Mouse (Mus musculus) forebrain, embryonic 14.5 days (tissue): Measurements from ENCODE around the gene Olfr263. TPM values are rescaled to one million over a fixed set of nuclear protein-coding genes. Genes with fewer than 3 reads are reported as not detected.
"Not testable (repeated sequence)": the region's sequence is repeated elsewhere in the genome, so short reads cannot be mapped to it uniquely, and the experiment has no call there.

Experiments
- ATAC-seq: fragments of 200-750 bp; cut with Nextera tagmentation; 2 replicates; pipeline ENCODE4 v1.8.0; 2017; ENCODE audit warnings: mild to moderate bottlenecking, moderate library complexity
- DNase-seq: peaks from one replicate; pipeline ENCODE4 v3.0.0-alpha.2; 2015; ENCODE audit warnings: low spot score
- H3K27ac ChIP-seq: fragments of 300-500 bp; sonication (generic); 2 replicates; pipeline ENCODE4 v1.5.1; 2014; ENCODE audit warnings: low read depth, mild to moderate bottlenecking, control low read depth, low read length, moderate library complexity
- H3K27me3 ChIP-seq: fragments of 300-500 bp; sonication (generic); replicated peaks from 2 replicates; pipeline ENCODE4 v1.6.1; 2014; ENCODE audit warnings: low read length, control low read depth, mixed read lengths; ENCODE audit not compliant: control insufficient read depth, insufficient read depth
- H3K36me3 ChIP-seq: fragments of 300-500 bp; sonication (generic); 2 replicates; pipeline ENCODE4 v1.6.1; 2014; ENCODE audit warnings: low read length, control low read depth; ENCODE audit not compliant: control insufficient read depth, insufficient read depth
- H3K4me1 ChIP-seq: fragments of 300-500 bp; sonication (generic); 2 replicates; pipeline ENCODE4 v1.6.1; 2014; ENCODE audit warnings: antibody characterized with exemption, low read length, control low read depth; ENCODE audit not compliant: control insufficient read depth, insufficient read depth
- H3K4me2 ChIP-seq: fragments of 300-500 bp; sonication (generic); 2 replicates; pipeline ENCODE4 v1.6.1; 2014; ENCODE audit warnings: mild to moderate bottlenecking, control low read depth, low read length
- H3K4me3 ChIP-seq: fragments of 300-500 bp; sonication (generic); 2 replicates; pipeline ENCODE4 v1.5.1; 2014; ENCODE audit warnings: low read depth, low read length, control low read depth
- H3K9ac ChIP-seq: fragments of 300-500 bp; sonication (generic); 2 replicates; pipeline ENCODE4 v1.6.1; 2014; ENCODE audit warnings: mild to moderate bottlenecking, low read length, control low read depth, moderate library complexity
- H3K9me3 ChIP-seq: fragments of 300-500 bp; sonication (generic); replicated peaks from 2 replicates; pipeline ENCODE4 v1.6.1; 2016; ENCODE audit warnings: low read length, control low read depth, mixed read lengths; ENCODE audit not compliant: control insufficient read depth
- WGBS: fragments of 180-500 bp; shearing (Covaris S2); extraction: QIAGEN DNeasy Blood & Tissue Kit; methylation state at CpG from one replicate; pipeline ENCODE4 v1.1.7; 2014; 5-methylcytosine and 5-hydroxymethylcytosine counted together
- polyA plus RNA-seq: library from polyadenylated mRNA; unstranded; fragments of >200 nt; fragmentation: Nextera tagmentation; extraction: Ambion mirVana; gene quantifications from 2 replicates; pipeline ENCODE4 v1.2.1, GENCODE M21; 2014

The Olfr263 gene
- polyA plus RNA-seq, result not detected in 2 replicates

DNA sequence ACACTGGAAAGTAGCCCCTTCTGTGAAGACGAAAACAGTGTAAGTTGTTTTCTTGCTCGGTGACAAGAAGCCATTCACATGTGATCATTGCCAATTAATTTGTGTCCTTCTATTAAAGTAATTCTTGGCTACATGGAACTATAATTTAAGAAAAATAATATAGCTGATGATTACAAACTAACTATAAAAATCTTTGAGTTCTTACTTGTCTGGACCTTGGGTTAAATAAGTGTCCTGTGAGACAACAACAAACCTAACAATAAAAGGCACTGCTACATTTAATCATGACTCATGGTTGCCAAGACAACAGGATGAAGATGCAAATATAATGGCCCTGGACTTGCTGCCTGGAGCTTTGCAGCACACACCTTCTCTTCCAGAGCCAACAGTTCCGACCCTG, at the start of gene Olfr263:
Gene Olfr263 (plus strand): TSS at position 301 of the 400 bp plus-strand sequence.
- not testable (repeated sequence) for H3K36me3 ChIP-seq, H3K4me2 ChIP-seq, H3K4me3 ChIP-seq, H3K4me1 ChIP-seq, H3K27me3 ChIP-seq, DNase-seq, ATAC-seq, H3K9me3 ChIP-seq, H3K9ac ChIP-seq, H3K27ac ChIP-seq
- 72% methylated on average over 3 of the region's 3 CpGs for WGBS

DNA sequence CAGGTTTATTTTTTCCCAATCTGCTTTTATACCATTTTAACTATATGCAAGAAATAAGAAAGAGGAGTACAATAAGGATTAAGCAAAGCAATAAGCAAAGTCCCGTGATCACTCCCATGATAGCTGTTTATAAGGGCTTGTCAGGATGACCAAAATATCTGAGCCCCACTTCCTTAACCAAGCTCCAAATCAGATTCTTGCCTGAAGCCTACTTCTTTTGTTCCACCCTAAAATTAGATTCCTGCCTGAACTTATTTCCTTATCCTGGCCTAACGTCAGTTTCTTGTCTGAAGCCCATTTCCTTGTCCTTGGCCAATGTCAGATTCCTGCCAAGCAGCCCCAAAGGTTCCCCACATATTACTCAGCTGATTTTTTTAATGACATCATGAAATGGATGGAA, 46.8 kb upstream of the Olfr263 start:
- WGBS, result 86% methylated on average over 2 of the region's 2 CpGs
- H3K36me3 ChIP-seq, result no peaks in the 10 kb centered on the region
- H3K4me1 ChIP-seq, result no peaks in the 10 kb centered on the region
- H3K27ac ChIP-seq, result no peak overlapping the region
- H3K9me3 ChIP-seq, result no peaks in the 10 kb centered on the region
- no peak for ATAC-seq
- no peak overlapping the region for H3K4me2 ChIP-seq
- H3K4me3 ChIP-seq, result no peak overlapping the region
- no peaks in the 10 kb centered on the region for H3K27me3 ChIP-seq
- H3K9ac ChIP-seq, result no peak overlapping the region
- no peak for DNase-seq

DNA sequence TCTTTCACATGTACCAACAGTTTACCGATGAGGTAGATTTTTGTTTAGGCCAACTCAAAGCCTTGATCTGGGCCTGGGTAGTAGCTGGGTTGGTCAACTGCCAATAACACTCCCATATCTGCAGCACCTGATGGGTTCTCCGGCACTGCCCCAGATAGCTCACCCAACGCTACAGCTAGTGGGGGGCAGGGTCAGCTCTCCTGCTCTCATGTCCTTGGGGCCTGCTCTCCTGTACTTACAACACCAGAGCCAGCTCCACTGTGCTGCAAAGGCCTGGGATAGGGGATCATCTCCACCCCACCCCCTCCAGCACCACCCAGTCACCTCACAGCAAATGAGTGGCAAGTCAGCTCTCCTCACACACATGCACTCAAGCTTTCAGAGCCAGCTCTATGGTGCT, 19.7 kb upstream of the Olfr263 start:
- Histone ChIP-seq H3K4me3 (no peak overlapping the region), H3K9ac (no peak overlapping the region), H3K4me2 (no peak overlapping the region), H3K4me1 (no peaks in the 10 kb centered on the region), H3K27ac (no peak overlapping the region), H3K9me3 (no peaks in the 10 kb centered on the region), H3K27me3 (no peaks in the 10 kb centered on the region), H3K36me3 (no peaks in the 10 kb centered on the region)
- no peak for ATAC-seq
- no peak for DNase-seq
- 97% methylated on average over 3 of the region's 3 CpGs for WGBS

DNA sequence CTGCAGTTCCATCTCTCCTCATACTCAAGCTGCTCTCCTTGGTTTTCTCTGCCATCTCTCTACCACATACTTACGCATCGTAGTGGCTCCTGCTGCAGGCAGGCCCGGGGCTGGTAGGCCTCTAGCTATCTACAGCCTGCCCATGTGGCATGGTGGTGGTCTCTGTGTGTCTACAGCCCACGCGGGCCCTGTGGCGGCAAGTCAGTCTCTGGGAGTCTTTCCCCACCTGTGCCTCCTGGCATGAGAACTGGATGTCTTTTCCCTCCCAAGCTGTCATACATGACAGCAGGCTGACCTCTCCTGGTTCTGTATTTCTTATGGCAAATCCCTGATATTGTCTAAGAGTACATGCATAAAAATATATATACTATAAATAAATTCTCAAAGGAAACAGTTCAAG, 19.0 kb upstream of the Olfr263 start:
- H3K4me1 ChIP-seq, result no peaks in the 10 kb centered on the region
- H3K9me3 ChIP-seq, result no peaks in the 10 kb centered on the region
- 94% methylated on average over 6 of the region's 6 CpGs for WGBS
- H3K27me3 ChIP-seq, result no peaks in the 10 kb centered on the region
- H3K36me3 ChIP-seq, result no peaks in the 10 kb centered on the region
- H3K4me2 ChIP-seq, result no peak overlapping the region
- no peak overlapping the region for H3K4me3 ChIP-seq
- no peak for ATAC-seq
- DNase-seq, result no peak
- H3K9ac ChIP-seq, result no peak overlapping the region
- H3K27ac ChIP-seq, result no peak overlapping the region

- not testable (repeated sequence) for H3K9ac ChIP-seq, DNase-seq, H3K27me3 ChIP-seq, H3K4me1 ChIP-seq, H3K4me2 ChIP-seq, H3K36me3 ChIP-seq, H3K4me3 ChIP-seq, ATAC-seq, H3K9me3 ChIP-seq, H3K27ac ChIP-seq
- 60% methylated on average over 3 of the region's 3 CpGs for WGBS
Measured at GRCm38 (mm10) chr13:21111183-21111582, 18.3 kb upstream of the Olfr263 start, which contains the start of gene Olfr1369-ps1. Olfr1369-ps1 (plus strand) TSS chr13:21111483.

- DNase-seq (no peak), ATAC-seq (no peak)
- Histone ChIP-seq H3K9me3 (no peaks in the 10 kb centered on the region), H3K4me1 (no peaks in the 10 kb centered on the region), H3K9ac (no peak overlapping the region), H3K27ac (no peak overlapping the region), H3K4me3 (no peak overlapping the region), H3K27me3 (no peaks in the 10 kb centered on the region), H3K36me3 (no peaks in the 10 kb centered on the region), H3K4me2 (no peak overlapping the region)
- WGBS, result 89% methylated on average over 4 of the region's 4 CpGs
Measured at GRCm38 (mm10) chr13:21114121-21114520, 15.3 kb upstream of the Olfr263 start.

GRCm38 (mm10) chr13:21142421-21142820, 13.0 kb downstream of the Olfr263 start:
- WGBS, result 54% methylated on average over 8 of the region's 8 CpGs
- no peak overlapping the region for H3K27ac ChIP-seq
- no peak overlapping the region for H3K4me3 ChIP-seq
- no peaks in the 10 kb centered on the region for H3K9me3 ChIP-seq
- H3K9ac ChIP-seq, result no peak overlapping the region
- no peaks in the 10 kb centered on the region for H3K27me3 ChIP-seq
- no peak for DNase-seq
- no peaks in the 10 kb centered on the region for H3K4me1 ChIP-seq
- no peak for ATAC-seq
- H3K4me2 ChIP-seq, result no peak overlapping the region
- no peaks in the 10 kb centered on the region for H3K36me3 ChIP-seq

DNA sequence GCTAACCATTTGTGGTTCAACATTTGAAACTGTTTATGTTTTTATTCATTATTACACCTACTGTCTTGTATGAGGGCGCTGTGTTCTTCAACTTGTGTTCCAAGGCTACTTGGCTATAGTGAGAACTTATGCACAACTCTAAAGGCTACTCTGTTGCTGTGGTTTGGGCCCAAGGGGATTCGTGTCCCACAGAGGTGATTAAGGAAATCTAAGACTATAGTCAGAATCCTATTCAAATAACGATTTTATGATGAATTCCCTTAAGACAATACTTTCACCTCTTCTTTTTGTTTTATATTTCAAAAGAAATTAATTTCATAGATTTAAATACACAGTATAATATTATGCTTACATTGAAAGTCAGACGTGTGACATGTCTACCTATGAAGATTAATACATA, 16.3 kb downstream of the Olfr263 start, which contains the start of gene Olfr1368:
Gene Olfr1368 (minus strand): TSS at position 101 of the 400 bp plus-strand sequence.
- H3K27ac ChIP-seq, result no peak within 1 kb of the TSS
- 77% methylated on average over 4 of the region's 4 CpGs for WGBS
- ATAC-seq (no peak), DNase-seq (no peak)
- H3K27me3 ChIP-seq, result no peaks in the 10 kb centered on the region
- H3K4me2 ChIP-seq, result no peak within 1 kb of the TSS
- no peaks in the 10 kb centered on the region for H3K4me1 ChIP-seq
- H3K9ac ChIP-seq, result no peak within 1 kb of the TSS
- no peaks in the 10 kb centered on the region for H3K36me3 ChIP-seq
- H3K9me3 ChIP-seq, result no peaks in the 10 kb centered on the region
- H3K4me3 ChIP-seq, result no peak within 1 kb of the TSS

DNA sequence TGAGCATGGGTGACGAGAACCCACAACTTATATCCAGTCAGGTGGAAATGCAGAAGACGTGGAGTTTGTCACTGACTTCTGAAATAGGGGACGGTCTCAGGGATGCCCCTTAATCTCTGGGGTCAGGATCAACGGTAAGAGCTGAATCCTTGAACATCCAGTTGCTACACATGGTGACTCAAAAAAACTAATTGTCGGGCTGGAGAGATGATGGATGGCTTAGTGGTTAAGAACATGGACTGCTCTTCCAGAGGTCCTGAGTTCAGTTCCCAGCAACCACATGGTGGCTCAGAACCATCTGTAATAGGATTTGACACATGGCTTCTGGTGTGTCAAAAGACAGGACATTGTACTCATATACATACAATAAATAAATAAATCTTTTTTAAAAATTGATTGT, 26.4 kb downstream of the Olfr263 start:
- H3K36me3 ChIP-seq, result no peaks in the 10 kb centered on the region
- no peak overlapping the region for H3K4me3 ChIP-seq
- DNase-seq (no peak), ATAC-seq (no peak)
- peaks cover 3% of the 10 kb centered on the region; the same call in 1 of the 2 replicates for H3K4me1 ChIP-seq
- no peak overlapping the region for H3K4me2 ChIP-seq
- no peak overlapping the region for H3K9ac ChIP-seq
- no peaks in the 10 kb centered on the region for H3K9me3 ChIP-seq
- no peaks in the 10 kb centered on the region for H3K27me3 ChIP-seq
- no peak overlapping the region for H3K27ac ChIP-seq
- 92% methylated on average over 5 of the region's 5 CpGs for WGBS
